Mouse (Mus musculus): ENCODE results near the gene Tubgcp6.

- TF ChIP-seq EP300 (IDR thresholded peaks at IDR 0.05) (no peak), CTCF (IDR thresholded peaks at IDR 0.05) (no peak)
Measured at GRCm38 (mm10) chr15:89100823-89101222, 22.1 kb downstream of the Tubgcp6 start.
